Mouse (Mus musculus) myocyte (in vitro differentiated cells): ENCODE measurements at regions not wholly inside any gene's neighbourhood (a gene's known extent, or its start where the extent isn't known, plus 50 kb on each side); places are given as distances from the start of the nearest gene placed in this dataset.

Experiments used
- CEBPB ChIP-seq: IDR thresholded peaks from 2 replicates; pipeline ENCODE4 v1.6.1; 2011; ENCODE audit warnings: mild to moderate bottlenecking, moderate library complexity; ENCODE audit not compliant: poor library complexity, insufficient read depth, severe bottlenecking
- MAX ChIP-seq: IDR thresholded peaks from one replicate; pipeline ENCODE4 v1.6.1; 2011; ENCODE audit warnings: low read depth, mild to moderate bottlenecking, control low read depth
- MYOD1 ChIP-seq, 3 experiments: IDR thresholded peaks; one replicate each; pipeline ENCODE4 v1.6.1; 2011; ENCODE audit warnings: control low read depth in 2 of 3, low read depth in 2 of 3, mild to moderate bottlenecking in 2 of 3, moderate library complexity in 1 of 3; ENCODE audit not compliant: insufficient read length in 2 of 3, control insufficient read depth in 1 of 3
- MYOG ChIP-seq, 3 experiments: IDR thresholded peaks; one replicate each; pipeline ENCODE4 v1.6.1; 2011; ENCODE audit warnings: control low read depth in 2 of 3, low read depth in 2 of 3, mild to moderate bottlenecking in 2 of 3; ENCODE audit not compliant: insufficient read length in 2 of 3, control insufficient read depth in 1 of 3, insufficient read depth in 1 of 3
- POLR2A ChIP-seq: IDR thresholded peaks from one replicate; pipeline ENCODE4 v1.6.1; 2011; ENCODE audit warnings: low read depth, mild to moderate bottlenecking, control low read depth, moderate library complexity; ENCODE audit not compliant: insufficient read length
- POLR2AphosphoS2 ChIP-seq: IDR thresholded peaks from one replicate; pipeline ENCODE4 v1.6.1; 2011; ENCODE audit warnings: low read depth, control low read depth; ENCODE audit not compliant: insufficient read length
- REST ChIP-seq: IDR thresholded peaks from one replicate; pipeline ENCODE4 v1.6.1; 2011; ENCODE audit warnings: mild to moderate bottlenecking, control low read depth, moderate library complexity; ENCODE audit not compliant: insufficient read depth, insufficient read length
- SRF ChIP-seq: IDR thresholded peaks from one replicate; pipeline ENCODE4 v1.6.1; 2011; ENCODE audit warnings: low read depth; ENCODE audit not compliant: control insufficient read depth, insufficient read length
- TCF12 ChIP-seq: IDR thresholded peaks from one replicate; pipeline ENCODE4 v1.6.1; 2011; ENCODE audit warnings: mild to moderate bottlenecking, control low read depth; ENCODE audit not compliant: poor library complexity, insufficient read depth, severe bottlenecking
- TCF3 ChIP-seq: IDR thresholded peaks from one replicate; pipeline ENCODE4 v1.6.1; 2011; ENCODE audit warnings: low read depth, control low read depth; ENCODE audit not compliant: insufficient read length
- USF1 ChIP-seq: IDR thresholded peaks from one replicate; pipeline ENCODE4 v1.6.1; 2011; ENCODE audit warnings: low read depth, mild to moderate bottlenecking, control low read depth, moderate library complexity

DNA sequence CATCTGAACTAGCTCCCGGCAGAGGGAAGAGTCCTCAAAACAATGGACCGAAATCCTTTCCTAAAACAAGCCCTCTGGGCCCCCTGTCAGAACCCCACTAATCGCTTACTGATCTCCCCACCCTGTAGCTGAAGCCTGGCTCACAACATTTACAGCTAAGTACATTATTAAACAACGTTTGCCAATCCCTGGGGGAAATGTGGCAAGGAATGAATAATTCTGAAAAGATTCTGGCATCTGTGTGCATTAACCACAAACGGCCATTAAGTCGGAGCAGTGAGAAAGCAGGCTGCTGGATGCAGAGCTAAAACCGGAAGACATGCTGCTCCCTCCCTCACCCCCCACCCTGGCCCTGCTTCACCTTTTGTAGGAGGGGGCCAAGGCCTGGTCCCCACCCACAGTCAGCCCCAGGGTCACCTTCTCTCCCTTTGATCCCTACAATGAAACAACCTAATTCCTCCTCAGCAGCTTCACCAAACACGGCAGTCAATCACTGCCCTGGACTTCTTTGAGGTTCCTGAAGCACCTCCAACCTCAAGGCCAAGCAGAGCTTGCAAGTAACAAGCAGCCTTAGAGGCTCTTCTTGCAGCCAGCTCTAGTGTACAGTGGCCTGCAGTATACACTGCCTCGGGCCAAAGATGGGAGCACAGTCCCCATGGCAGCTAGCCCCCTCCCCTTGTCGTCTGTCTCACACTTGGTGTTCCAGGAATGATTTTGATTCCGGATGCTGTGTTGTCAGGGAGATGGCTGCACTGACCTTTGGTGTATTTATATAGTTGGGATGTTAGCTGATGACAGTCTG is 175.2 kb downstream of the Sh3bp4 start:
- TF ChIP-seq MAX (no peak), POLR2A (no peak), TCF12 (no peak), POLR2AphosphoS2 (no peak), MYOD1 (IDR thresholded peaks at IDR 0.05; ENCODE audit: control insufficient read depth in 1 of 3, insufficient read length in 2 of 3, low read depth in 2 of 3) (no peak), USF1 (no peak), MYOG (IDR thresholded peaks at IDR 0.05; ENCODE audit: control insufficient read depth in 1 of 3, insufficient read depth in 1 of 3, insufficient read length in 2 of 3, low read depth in 2 of 3) (no peak), CEBPB (peak; percentile 21; the same call in 1 of the 2 replicates), REST (no peak), TCF3 (no peak), SRF (no peak)
